Mouse (Mus musculus) liver, postnatal 0 days (tissue): ENCODE results near the gene Polr2i. TPM values are rescaled to one million over a fixed set of nuclear protein-coding genes. Genes with fewer than 3 reads are reported as not detected.

Source experiments
- ATAC-seq: fragments of 200-750 bp; cut with Nextera tagmentation; 2 replicates; pipeline ENCODE4 v1.8.0; 2017; ENCODE audit warnings: mild to moderate bottlenecking, moderate library complexity
- DNase-seq: peaks from one replicate; pipeline ENCODE4 v3.0.0-alpha.2; 2016
- H3K27ac ChIP-seq: fragments of 300-500 bp; sonication (generic); 2 replicates; pipeline ENCODE4 v1.5.1; 2014; ENCODE audit warnings: antibody characterized with exemption, moderate library complexity, mild to moderate bottlenecking, low read depth
- H3K27me3 ChIP-seq: fragments of 300-500 bp; sonication (generic); 2 replicates; pipeline ENCODE4 v1.6.1; 2014; ENCODE audit warnings: low read length, control low read depth, mixed read lengths; ENCODE audit not compliant: insufficient read depth
- H3K36me3 ChIP-seq: fragments of 300-500 bp; sonication (generic); replicated peaks from 2 replicates; pipeline ENCODE4 v1.6.1; 2014; ENCODE audit warnings: mild to moderate bottlenecking, control low read depth, low read length, moderate library complexity, mixed read lengths; ENCODE audit not compliant: insufficient read depth
- H3K4me1 ChIP-seq: fragments of 300-500 bp; sonication (generic); 2 replicates; pipeline ENCODE4 v1.6.1; 2014; ENCODE audit warnings: antibody characterized with exemption, mild to moderate bottlenecking, control low read depth; ENCODE audit not compliant: insufficient read depth
- H3K4me2 ChIP-seq: fragments of 300-500 bp; sonication (generic); 2 replicates; pipeline ENCODE4 v1.6.1; 2014; ENCODE audit warnings: low read depth, mild to moderate bottlenecking, low read length, moderate library complexity, mixed read lengths
- H3K4me3 ChIP-seq: fragments of 300-500 bp; sonication (generic); 2 replicates; pipeline ENCODE4 v1.5.1; 2014; ENCODE audit warnings: low read depth, low read length
- H3K9ac ChIP-seq: fragments of 300-500 bp; sonication (generic); replicated peaks from 2 replicates; pipeline ENCODE4 v1.6.1; 2014; ENCODE audit warnings: mild to moderate bottlenecking, moderate library complexity
- H3K9me3 ChIP-seq: fragments of 300-500 bp; sonication (generic); 2 replicates; pipeline ENCODE4 v1.6.1; 2016; ENCODE audit warnings: mild to moderate bottlenecking, control low read depth, low read length, mixed read lengths
- CTCF ChIP-seq: sonication (generic); IDR thresholded peaks from 2 replicates; pipeline ENCODE4 v1.5.1; 2016; ENCODE audit warnings: antibody characterized with exemption, low read depth
- EP300 ChIP-seq: IDR thresholded peaks from 2 replicates; pipeline ENCODE4 v1.6.1; 2016; ENCODE audit warnings: antibody characterized with exemption, low read depth, mild to moderate bottlenecking
- WGBS: fragments of 180-500 bp; shearing (Covaris S2); extraction: QIAGEN DNeasy Blood & Tissue Kit; methylation state at CpG from one replicate; pipeline ENCODE4 v1.1.7; 2014; ENCODE audit not compliant: insufficient replicate concordance; 5-methylcytosine and 5-hydroxymethylcytosine counted together
- polyA plus RNA-seq: library from polyadenylated mRNA; unstranded; fragments of >200 nt; fragmentation: Nextera tagmentation; extraction: Ambion mirVana; gene quantifications from 2 replicates; pipeline ENCODE4 v1.2.1, GENCODE M21; 2015

Polr2i gene
- polyA plus RNA-seq, 1 experiment from 2014 or later: 42.9 TPM

- no peak for DNase-seq
- H3K4me3 ChIP-seq: no peak overlapping the region
- H3K36me3 ChIP-seq: peaks cover 58% of the 10 kb centered on the region
- 83% methylated on average over 4 of the region's 4 CpGs for WGBS
- peaks cover 11% of the 10 kb centered on the region for H3K4me1 ChIP-seq
- H3K4me2 ChIP-seq: no peak overlapping the region
- H3K27ac ChIP-seq: no peak overlapping the region
- TF ChIP-seq EP300 (no peak), CTCF (no peak)
- no peak for ATAC-seq
- H3K27me3 ChIP-seq: no peaks in the 10 kb centered on the region
- no peaks in the 10 kb centered on the region for H3K9me3 ChIP-seq
- no peak overlapping the region for H3K9ac ChIP-seq
These were observed 42.6 kb upstream of the Polr2i start for GRCm38 (mm10) chr7:30189116-30189491.

GRCm38 (mm10) chr7:30192088-30192487 lies 39.7 kb upstream of the Polr2i start:
- H3K4me3 ChIP-seq: no peak overlapping the region
- peaks cover 45% of the 10 kb centered on the region for H3K36me3 ChIP-seq
- WGBS: 90% methylated on average over 12 of the region's 12 CpGs
- DNase-seq (no peak), ATAC-seq (no peak)
- H3K4me2 ChIP-seq: no peak overlapping the region
- no peak overlapping the region for H3K27ac ChIP-seq
- no peak overlapping the region for H3K9ac ChIP-seq
- TF ChIP-seq EP300 (no peak), CTCF (no peak)
- peaks cover 17% of the 10 kb centered on the region for H3K4me1 ChIP-seq
- no peaks in the 10 kb centered on the region for H3K9me3 ChIP-seq
- no peaks in the 10 kb centered on the region for H3K27me3 ChIP-seq

- no peak overlapping the region for H3K4me3 ChIP-seq
- peak overlapping the region; percentile 86; the same call in 1 of the 2 replicates for H3K9ac ChIP-seq
- H3K4me2 ChIP-seq: peak overlapping the region; percentile 83
- H3K9me3 ChIP-seq: no peaks in the 10 kb centered on the region
- DNase-seq (no peak), ATAC-seq (no peak)
- 66% methylated on average over 9 of the region's 9 CpGs for WGBS
- H3K36me3 ChIP-seq: peaks cover 36% of the 10 kb centered on the region
- no peaks in the 10 kb centered on the region for H3K27me3 ChIP-seq
- peaks cover 17% of the 10 kb centered on the region for H3K4me1 ChIP-seq
- TF ChIP-seq EP300: no peak
- no peak for TF ChIP-seq CTCF
- no peak overlapping the region for H3K27ac ChIP-seq
These were observed 38.7 kb upstream of the Polr2i start for GRCm38 (mm10) chr7:30193013-30193412.

GRCm38 (mm10) chr7:30193581-30194100 lies 38.1 kb upstream of the Polr2i start:
- Histone ChIP-seq H3K9me3 (no peaks in the 10 kb centered on the region), H3K4me2 (peak overlapping the region; percentile 83), H3K36me3 (peaks cover 30% of the 10 kb centered on the region), H3K4me3 (peak overlapping the region; percentile 80), H3K27me3 (no peaks in the 10 kb centered on the region), H3K9ac (peak overlapping the region; percentile 86), H3K4me1 (peaks cover 20% of the 10 kb centered on the region), H3K27ac (peak overlapping the region; percentile 75)
- TF ChIP-seq EP300 (no peak), CTCF (no peak)
- ATAC-seq: peak; percentile 71
- WGBS: 2% methylated on average over 26 of the region's 26 CpGs
- DNase-seq: peak; percentile 90

GRCm38 (mm10) chr7:30194101-30194831 lies 37.5 kb upstream of the Polr2i start:
- Histone ChIP-seq H3K4me2 (peak overlapping the region; percentile 83), H3K4me3 (peak overlapping the region; percentile 80), H3K4me1 (peaks cover 20% of the 10 kb centered on the region), H3K9me3 (no peaks in the 10 kb centered on the region), H3K36me3 (peaks cover 25% of the 10 kb centered on the region), H3K9ac (peak overlapping the region; percentile 86), H3K27ac (peak overlapping the region; percentile 75), H3K27me3 (no peaks in the 10 kb centered on the region)
- ATAC-seq (peak; percentile 50), DNase-seq (peak; percentile 39)
- TF ChIP-seq CTCF: no peak
- under 1% methylated on average over 26 of the region's 26 CpGs for WGBS

GRCm38 (mm10) chr7:30194884-30195283 lies 36.9 kb upstream of the Polr2i start:
- Histone ChIP-seq H3K27me3 (no peaks in the 10 kb centered on the region), H3K9ac (peak overlapping the region; percentile 86), H3K36me3 (peaks cover 25% of the 10 kb centered on the region), H3K4me1 (peaks cover 20% of the 10 kb centered on the region), H3K9me3 (no peaks in the 10 kb centered on the region), H3K4me3 (peak overlapping the region; percentile 80), H3K4me2 (peak overlapping the region; percentile 83), H3K27ac (peak overlapping the region; percentile 75)
- ATAC-seq: peak; percentile 91
- no peak for TF ChIP-seq EP300
- 0% methylated on average over 28 of the region's 28 CpGs for WGBS
- peak; percentile 98 for DNase-seq
